Mouse (Mus musculus) lung, adult 18-20 months (tissue): ENCODE measurements at regions not wholly inside any gene's neighbourhood (a gene's known extent, or its start where the extent isn't known, plus 50 kb on each side); places are given as distances from the start of the nearest gene placed in this dataset.
A peak's percentile ranks its signal among the peaks of the same experiment; 100 is the strongest.

ENCODE experiments used
- DNase-seq, 2 experiments: peaks; one replicate each; pipeline ENCODE4 v3.0.0; 2022; ENCODE audit warnings: mixed read lengths in 2 of 2

DNA sequence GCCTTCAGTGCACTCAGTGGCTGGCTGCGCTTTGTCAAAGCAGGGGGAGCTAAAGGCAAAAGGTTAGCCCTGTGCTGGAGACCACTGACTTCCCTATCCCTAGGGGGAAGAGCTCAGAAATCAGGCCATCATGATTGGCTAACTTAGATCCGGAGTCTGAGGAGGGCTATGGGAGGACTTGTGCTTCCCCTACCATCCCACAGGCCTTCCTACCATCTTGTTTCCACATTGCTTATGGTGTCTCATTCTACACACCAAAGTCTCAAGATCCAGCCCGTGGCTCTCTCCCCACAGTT, 72.9 kb upstream of the 1700024P04Rik start:
- DNase-seq: no peak

DNA sequence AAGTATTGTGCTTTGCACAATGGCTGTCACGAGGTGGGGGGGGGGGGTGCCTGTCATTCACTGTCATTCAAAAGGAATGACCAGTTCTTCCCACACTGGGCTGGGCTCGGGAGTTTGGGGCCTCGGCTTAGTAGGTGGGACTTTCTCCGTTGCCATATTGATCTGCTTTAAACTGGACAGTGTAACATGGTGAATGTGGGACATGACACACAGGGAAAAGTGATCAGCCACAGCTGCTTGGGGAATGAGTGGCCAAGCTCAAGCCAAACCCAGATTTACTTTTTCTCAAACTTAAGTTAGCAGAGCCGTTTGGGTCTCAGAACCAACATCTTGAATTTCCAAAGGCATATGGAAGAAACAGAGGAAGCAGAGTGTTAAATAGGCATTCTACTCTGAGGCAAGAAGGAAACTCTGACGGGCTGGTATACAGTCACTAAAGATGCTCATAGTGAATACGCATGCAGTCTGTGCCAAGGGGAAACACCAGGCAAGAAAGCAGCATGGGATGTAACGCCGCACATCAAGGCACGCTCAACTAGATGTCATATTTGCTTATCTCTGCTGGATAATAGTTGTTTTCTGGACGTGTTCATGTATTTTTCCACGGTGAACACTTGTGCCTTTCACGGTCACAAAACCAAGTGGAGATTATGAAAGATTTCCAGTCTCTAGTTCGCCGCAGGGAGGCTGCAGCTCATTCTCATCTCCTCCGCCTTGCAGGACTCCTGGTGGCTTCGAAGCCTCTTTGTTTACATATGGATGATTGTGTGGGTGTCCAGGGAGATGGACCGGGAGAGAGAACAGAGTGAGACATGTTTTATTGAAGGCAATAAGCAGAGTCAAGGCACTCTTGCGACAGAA, 72.3 kb upstream of the 1700024P04Rik start:
- peak in 1 of 2 experiments; percentile 30 for DNase-seq

- peak in 1 of 2 experiments; percentile 14 for DNase-seq
Measured at GRCm38 (mm10) chr13:99055609-99056321, 71.4 kb upstream of the 1700024P04Rik start.

- DNase-seq: no peak
Measured at GRCm38 (mm10) chr13:99052076-99052475, 67.7 kb upstream of the 1700024P04Rik start.

DNA sequence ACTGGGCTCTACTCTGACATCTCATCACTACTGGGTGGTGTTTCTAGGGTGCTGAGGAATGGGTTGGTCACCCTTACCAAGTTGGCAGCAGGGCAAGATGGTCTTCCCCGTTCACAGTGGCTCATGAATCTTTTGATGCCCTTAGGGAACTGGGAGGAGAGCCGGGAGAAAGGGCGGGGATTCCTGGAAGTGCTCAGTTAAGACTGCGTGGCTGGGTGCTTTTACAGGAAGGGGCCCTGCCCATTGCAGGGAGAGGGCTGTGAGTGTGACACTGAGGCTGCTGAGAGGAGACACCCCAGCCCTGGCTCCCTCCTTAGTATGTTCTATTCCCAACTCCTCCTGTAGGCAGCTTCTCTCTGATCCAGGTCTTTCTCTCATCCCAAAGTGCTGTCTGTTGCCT, 65.3 kb upstream of the 1700024P04Rik start:
- DNase-seq: no peak

DNA sequence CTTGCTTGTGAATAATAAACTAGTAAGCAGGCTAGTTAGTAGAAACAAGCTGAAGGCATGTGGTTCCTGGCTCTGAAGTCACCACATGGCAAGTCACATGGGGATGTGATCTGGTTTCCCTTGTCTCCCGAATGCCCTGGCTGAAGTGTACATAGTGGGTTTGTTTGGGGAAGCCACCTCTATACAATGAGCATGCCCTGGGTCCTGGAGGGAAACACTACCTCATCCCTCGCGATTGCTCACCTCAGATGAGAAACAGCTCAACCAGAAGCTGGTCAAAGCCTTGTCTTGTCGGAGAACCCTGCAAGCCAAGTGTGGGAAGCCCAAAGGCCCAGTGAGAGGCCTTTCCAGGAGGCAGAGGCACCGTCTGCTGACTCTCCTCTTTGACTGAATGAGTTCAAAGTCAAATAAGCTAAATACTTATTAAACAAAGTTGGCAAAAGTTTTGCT, 64.3 kb upstream of the 1700024P04Rik start:
- DNase-seq: no peak

DNA sequence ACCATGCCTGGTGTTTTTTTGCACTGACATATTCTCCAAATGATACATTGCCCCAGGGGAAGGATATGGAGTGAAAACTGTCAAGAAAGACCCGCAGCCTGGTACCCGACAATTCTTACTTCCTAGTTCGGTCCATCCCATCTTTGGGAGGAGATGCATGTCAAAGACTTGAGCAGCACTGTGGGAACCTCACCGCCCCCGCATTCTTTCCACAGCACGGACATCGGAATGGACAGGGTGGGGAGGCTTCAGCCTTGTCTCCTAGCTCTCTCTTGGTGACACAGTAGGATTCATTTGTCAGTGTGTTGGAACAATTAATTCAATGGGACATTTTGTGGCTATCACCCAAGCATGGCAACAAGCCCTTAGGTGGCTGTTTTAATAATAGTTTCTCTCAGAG, 62.9 kb upstream of the 1700024P04Rik start:
- DNase-seq: no peak

DNA sequence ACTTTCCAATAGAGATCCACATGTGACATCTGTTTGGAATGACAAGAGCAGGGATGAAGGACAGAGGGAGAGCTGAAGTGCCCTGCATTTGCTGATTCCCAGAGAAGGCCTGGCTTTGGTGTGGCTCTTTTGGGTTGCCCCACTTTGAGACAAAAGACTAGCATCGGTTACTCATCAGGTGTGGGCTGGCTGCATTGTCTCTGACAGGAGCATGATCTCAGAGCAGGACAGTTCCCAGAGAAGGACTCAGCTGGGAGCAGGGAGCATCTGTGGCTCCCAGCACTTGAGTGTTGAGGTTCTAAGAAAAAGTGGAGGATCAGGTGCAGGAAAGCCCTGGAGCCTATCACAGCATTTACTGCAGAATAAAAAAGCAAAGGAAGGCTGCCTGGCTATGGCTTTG, 62.4 kb upstream of the 1700024P04Rik start:
- no peak for DNase-seq

- DNase-seq: no peak
Measured at GRCm38 (mm10) chr13:99042086-99042485, 57.7 kb upstream of the 1700024P04Rik start.

- no peak for DNase-seq
Measured at GRCm38 (mm10) chr13:99041256-99041655, 56.9 kb upstream of the 1700024P04Rik start.

- DNase-seq: no peak
Measured at GRCm38 (mm10) chr13:99040846-99041245, 56.5 kb upstream of the 1700024P04Rik start.

DNA sequence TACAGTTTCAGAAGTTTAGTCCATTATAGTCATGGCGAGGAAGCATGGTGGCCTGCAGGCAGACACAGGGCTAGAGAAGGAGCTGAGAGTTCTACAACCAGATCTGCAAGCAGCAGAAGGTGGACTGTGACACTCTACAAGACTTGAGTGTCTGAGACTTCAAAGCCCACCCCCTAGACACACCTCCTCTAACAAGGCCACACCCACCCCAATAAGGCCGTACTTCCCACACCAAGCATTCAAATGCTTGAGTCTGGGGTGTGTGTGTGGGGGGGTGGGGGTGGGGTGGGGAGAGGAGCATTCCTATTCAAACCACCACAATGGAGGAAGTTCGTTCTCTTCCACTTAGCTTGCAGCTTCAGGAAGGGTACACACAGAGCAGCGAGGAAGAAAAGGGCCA, 55.8 kb upstream of the 1700024P04Rik start:
- DNase-seq: no peak

GRCm38 (mm10) chr13:99039063-99039385, 54.7 kb upstream of the 1700024P04Rik start:
- DNase-seq: no peak

DNA sequence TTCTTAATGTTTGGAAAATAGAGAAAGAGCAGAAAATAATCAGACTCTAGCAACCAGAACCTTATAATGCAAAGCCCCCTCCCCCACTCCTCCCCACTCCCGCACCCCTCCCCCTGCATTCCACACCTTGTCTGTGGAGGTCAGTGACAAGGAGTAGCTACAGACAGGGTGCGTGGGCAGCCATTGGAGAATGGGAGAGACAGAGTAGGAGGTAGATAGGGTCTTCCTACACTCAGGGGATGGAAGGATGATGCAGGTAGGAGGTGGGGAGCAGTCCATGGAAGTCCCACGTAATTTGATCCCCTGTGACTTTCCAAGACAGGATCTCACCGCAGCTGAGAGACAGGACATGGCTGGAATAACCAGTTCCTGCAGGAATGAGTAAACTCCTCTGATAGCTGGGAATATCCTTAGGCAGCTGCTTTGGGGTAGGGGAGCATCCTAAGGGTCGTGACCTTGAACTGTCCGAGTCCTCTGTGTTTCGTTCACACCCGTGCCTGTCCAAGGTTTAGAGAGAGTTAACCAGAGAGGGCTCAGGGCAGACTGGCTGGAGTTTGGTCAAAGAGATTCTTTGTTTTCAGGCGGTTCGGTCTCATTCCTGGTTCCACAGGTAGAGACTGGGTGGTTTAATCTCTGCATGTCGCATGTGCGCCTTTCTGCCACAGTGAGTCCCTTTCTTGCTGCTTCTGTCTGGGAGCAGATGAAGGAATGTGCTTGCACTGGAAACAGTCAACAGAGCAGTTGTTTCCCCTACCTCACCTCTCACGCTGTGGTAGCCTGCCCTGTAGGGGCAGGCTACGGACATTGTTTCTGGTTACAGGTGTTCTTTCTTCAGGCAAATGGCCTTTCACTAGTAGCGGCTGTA, 54.1 kb upstream of the 1700024P04Rik start:
- DNase-seq: no peak

GRCm38 (mm10) chr13:99037131-99037530, 52.8 kb upstream of the 1700024P04Rik start:
- no peak for DNase-seq
